Comparison of ENCODE assay signal across 8 mouse cellular contexts in the genomic region with DNA sequence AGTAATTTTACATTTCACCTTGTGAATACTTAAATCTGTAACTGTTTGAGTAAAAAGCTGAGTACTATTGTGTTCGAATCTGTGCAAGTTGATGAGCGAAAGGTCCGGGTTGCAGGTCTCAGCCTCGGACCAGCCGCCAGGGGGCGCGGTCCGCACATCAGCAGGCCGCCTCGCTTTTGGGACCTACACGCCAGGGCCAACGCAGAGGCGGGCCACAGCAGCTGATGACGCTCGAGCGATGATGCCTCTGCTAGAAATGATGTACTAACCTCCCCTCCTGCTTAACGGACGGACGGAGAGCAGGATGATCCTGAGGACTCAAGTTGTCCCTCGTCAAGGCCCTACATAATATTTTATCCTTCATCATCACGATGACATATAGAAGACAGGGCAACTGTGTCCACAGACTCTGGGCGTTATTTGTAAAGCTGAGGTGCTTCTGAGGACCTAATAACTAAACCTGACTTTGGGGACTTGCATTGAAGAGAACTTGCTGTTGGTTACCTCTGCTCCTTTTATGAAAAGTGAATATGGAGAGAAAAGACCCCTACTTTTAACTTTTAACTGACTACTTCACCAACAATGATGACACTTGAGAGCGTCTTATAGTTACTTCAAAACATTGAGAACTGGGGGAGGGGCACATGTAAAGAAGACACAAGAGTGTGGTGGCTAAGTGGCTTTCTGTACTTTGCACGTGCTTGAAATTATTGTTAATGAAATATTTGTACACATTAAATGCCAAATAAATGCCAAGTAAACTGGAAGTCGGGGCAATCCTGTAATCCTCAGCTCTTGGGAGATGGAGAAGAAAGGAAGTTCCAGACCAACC. TPM values are rescaled to one million over a fixed set of nuclear protein-coding genes. Genes with fewer than 3 reads are reported as not detected.
DNase-seq lines count a peak whose midpoint lies in the region; ATAC-seq and TF ChIP-seq lines count a peak whose summit lies in the region.

No protein-coding gene starts in this region.

- peak; percentile 97 for DNase-seq in NIH3T3 (ENCODE audit: low read depth)
- DNase-seq in cerebellum, adult 9-11 months: peak; percentile 90
- DNase-seq in frontal cortex, postnatal 10 days (ENCODE audit: low spot score in 2 of 2): peak; percentile 75 to 86
- DNase-seq in hindbrain, embryonic 11.5 days (ENCODE audit: low spot score): peak; percentile 96
- peak; percentile 83 to 87 for DNase-seq in layer of hippocampus, postnatal 10 days (ENCODE audit: low spot score in 2 of 2)
- DNase-seq in thymus, postnatal 10 days (ENCODE audit: low spot score in 2 of 2): peak; percentile 79 to 90

- no peak for TF ChIP-seq POLR2A in olfactory bulb, adult 2 months (IDR thresholded peaks at IDR 0.05; ENCODE audit: insufficient read depth, low read depth, low read length)

- no peaks in the 10 kb centered on the region for H3K9me3 ChIP-seq in hindbrain, embryonic 11.5 days (ENCODE audit: control insufficient read depth, low read length)
- no peaks in the 10 kb centered on the region for H3K9me3 ChIP-seq in lung, embryonic 16.5 days (ENCODE audit: control insufficient read depth, low read length)

- H3K9ac ChIP-seq in hindbrain, embryonic 11.5 days (ENCODE audit: low read depth, low read length): peak overlapping the region; percentile 42; the same call in 1 of the 2 replicates
- H3K9ac ChIP-seq in lung, embryonic 16.5 days (ENCODE audit: low read length): peak overlapping the region; percentile 38

- H3K4me3 ChIP-seq in hindbrain, embryonic 11.5 days (ENCODE audit: low read depth, low read length): peak overlapping the region; percentile 93
- peak overlapping the region; percentile 39 for H3K4me3 ChIP-seq in lung, embryonic 16.5 days (ENCODE audit: low read length)
- peak overlapping the region; percentile 49 for H3K4me3 ChIP-seq in olfactory bulb, adult 2 months (ENCODE audit: insufficient read depth, low read depth, low read length)

- peak; percentile 83 for ATAC-seq in hindbrain, embryonic 11.5 days (ENCODE audit: low FRiP score)
- peak; percentile 88 for ATAC-seq in lung, embryonic 16.5 days (ENCODE audit: low read depth)

- 0 out of 2 replicates have a peak, but pooled peaks cover 2% of the 10 kb centered on the region for H3K36me3 ChIP-seq in hindbrain, embryonic 11.5 days (ENCODE audit: control insufficient read depth, insufficient read depth, low read length)
- peaks cover 22% of the 10 kb centered on the region for H3K36me3 ChIP-seq in lung, embryonic 16.5 days (ENCODE audit: control insufficient read depth, insufficient read depth, low read length)

- no peaks in the 10 kb centered on the region for H3K27me3 ChIP-seq in hindbrain, embryonic 11.5 days (ENCODE audit: control insufficient read depth, insufficient read depth, low read length)
- H3K27me3 ChIP-seq in lung, embryonic 16.5 days (ENCODE audit: control insufficient read depth, insufficient read depth, low read depth, low read length): no peaks in the 10 kb centered on the region

- WGBS in hindbrain, embryonic 11.5 days: 2% methylated on average over 25 of the region's 25 CpGs
- WGBS in lung, embryonic 16.5 days: 2% methylated on average over 25 of the region's 25 CpGs
- 2% methylated on average over 25 of the region's 25 CpGs for WGBS in olfactory bulb, adult 2 months

- peak; percentile 93 for TF ChIP-seq CTCF in olfactory bulb, adult 2 months (IDR thresholded peaks at IDR 0.05; ENCODE audit: insufficient read depth, low read depth, low read length)

- H3K27ac ChIP-seq in hindbrain, embryonic 11.5 days (ENCODE audit: low read depth, low read length): 0 out of 2 replicates have a peak overlapping the region, but pooled peaks have one; percentile 10
- peak overlapping the region; percentile 32; the same call in 1 of the 2 replicates for H3K27ac ChIP-seq in lung, embryonic 16.5 days (ENCODE audit: low read length)
- no peak overlapping the region for H3K27ac ChIP-seq in olfactory bulb, adult 2 months (ENCODE audit: insufficient read depth, low read depth, low read length)

- peak overlapping the region; percentile 53 for H3K4me2 ChIP-seq in hindbrain, embryonic 11.5 days (replicated peaks; ENCODE audit: low read depth, low read length)
- peak overlapping the region; percentile 65 for H3K4me2 ChIP-seq in lung, embryonic 16.5 days (ENCODE audit: low read depth, low read length)

- 0 out of 2 replicates have a peak, but pooled peaks cover 3% of the 10 kb centered on the region for H3K4me1 ChIP-seq in hindbrain, embryonic 11.5 days (replicated peaks; ENCODE audit: control insufficient read depth, insufficient read depth, low read length)
- H3K4me1 ChIP-seq in lung, embryonic 16.5 days (replicated peaks; ENCODE audit: control insufficient read depth, insufficient read depth, low read length): peaks cover 15% of the 10 kb centered on the region
- H3K4me1 ChIP-seq in olfactory bulb, adult 2 months (ENCODE audit: control insufficient read depth, insufficient read depth, low read length): peaks cover 11% of the 10 kb centered on the region

RNA-seq across cellular contexts. Expression of a gene that starts 1.0 kb away (rescaled TPM):
- 12.1 and 13.4 TPM in 2 replicates for polyA plus RNA-seq in hindbrain, embryonic 11.5 days (2014; fragmentation: Nextera tagmentation; extraction: Ambion mirVana)
- total RNA-seq in layer of hippocampus, postnatal 10 days (2021): 1 to 10 TPM; 7.0 to 7.5 TPM
- 11.8 and 12.3 TPM in 2 replicates for polyA plus RNA-seq in lung, embryonic 16.5 days (2015; fragmentation: Nextera tagmentation; extraction: Ambion mirVana)
- not detected in 2 replicates for polyA plus RNA-seq in olfactory bulb, adult 2 months (2012; ENCODE audit: insufficient read depth, insufficient read length, low replicate concordance, missing spikeins)

RNA-seq across cellular contexts. Expression of a gene that starts 41.0 kb away (rescaled TPM):
- polyA plus RNA-seq in hindbrain, embryonic 11.5 days (2014; fragmentation: Nextera tagmentation; extraction: Ambion mirVana): not detected in 2 replicates
- total RNA-seq in layer of hippocampus, postnatal 10 days (2021): not detected
- 0.06 and 0.10 TPM in 2 replicates for polyA plus RNA-seq in lung, embryonic 16.5 days (2015; fragmentation: Nextera tagmentation; extraction: Ambion mirVana)
- not detected in 2 replicates for polyA plus RNA-seq in olfactory bulb, adult 2 months (2012; ENCODE audit: insufficient read depth, insufficient read length, low replicate concordance, missing spikeins)

RNA-seq across cellular contexts. Expression of a gene that starts 55.7 kb away (rescaled TPM):
- polyA plus RNA-seq in hindbrain, embryonic 11.5 days (2014; fragmentation: Nextera tagmentation; extraction: Ambion mirVana): 65.0 and 65.6 TPM in 2 replicates
- 10 to 100 TPM; 37.0 to 40.8 TPM for total RNA-seq in layer of hippocampus, postnatal 10 days (2021)
- polyA plus RNA-seq in lung, embryonic 16.5 days (2015; fragmentation: Nextera tagmentation; extraction: Ambion mirVana): 56.0 and 56.3 TPM in 2 replicates
- polyA plus RNA-seq in olfactory bulb, adult 2 months (2012; ENCODE audit: insufficient read depth, insufficient read length, low replicate concordance, missing spikeins): not detected in 2 replicates

Comparison
In these comparisons a context has a peak if more than half of its experiments do, and no peak if none do; other contexts are left out.
1. H3K4me3 ChIP-seq: peak in every context shown above with its lines; median percentile 93 in hindbrain, embryonic 11.5 days; 49 in olfactory bulb, adult 2 months; 39 in lung, embryonic 16.5 days.
2. RNA of a gene that starts 1.0 kb away (polyA plus RNA-seq): 11.8 to 12.3 TPM in lung, embryonic 16.5 days and 12.1 to 13.4 TPM in hindbrain, embryonic 11.5 days; not detected in olfactory bulb, adult 2 months; every median in the first group is over 10 times any median in the second.
3. Peak in every context shown above with its lines, with median percentiles within 50 percentile points of each other: DNase-seq.